16 mouse cellular contexts compared by ENCODE assay signal in the genomic region with DNA sequence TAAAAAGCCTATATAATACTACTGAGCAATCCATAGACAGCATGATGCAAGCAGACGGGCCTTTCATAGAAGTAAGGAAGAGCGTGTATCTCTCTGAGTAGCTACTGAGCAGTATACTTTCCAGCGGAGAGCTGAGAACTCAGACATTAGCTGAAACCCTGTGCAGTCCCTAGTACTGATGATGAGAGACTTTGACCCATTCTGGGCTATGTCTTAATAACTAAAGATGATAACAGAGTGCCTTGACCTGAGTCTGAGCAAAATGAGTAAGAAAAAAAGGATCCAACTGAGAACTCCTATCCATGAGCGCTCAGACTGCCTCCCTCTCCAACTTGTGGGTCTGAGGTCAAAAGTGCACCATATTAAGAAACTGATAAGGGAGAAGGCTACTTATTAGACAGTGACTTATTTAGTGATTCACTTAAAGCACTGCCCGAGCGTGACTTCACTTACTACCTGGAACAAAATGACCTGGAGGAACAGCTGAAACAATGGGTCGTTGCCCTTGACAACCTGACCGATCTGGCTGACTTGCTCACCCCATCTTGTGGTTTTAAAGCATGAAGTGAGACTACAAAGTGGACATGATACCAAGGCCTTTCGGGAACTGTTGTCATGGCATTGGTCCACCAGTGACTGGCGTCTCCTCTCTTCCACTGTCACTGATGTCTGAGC. TPM values are rescaled to one million over a fixed set of nuclear protein-coding genes. Genes with fewer than 3 reads are reported as not detected.
"Had no signal": no experiment of that assay in that cellular context is flagged by ENCODE, and none has a peak within 500 bp of the region (broad histone marks: within the 10 kb centered on the region; RNA-seq: fewer than 3 reads in every experiment).

No protein-coding gene starts in this region.

- H3K4me3 ChIP-seq: left cerebral cortex, adult 2 months; limb, embryonic 15.5 days; liver, embryonic 12.5 days; midbrain, embryonic 15.5 days; neural tube, embryonic 12.5 days had no signal

- H3K27me3 ChIP-seq: limb, embryonic 15.5 days; liver, embryonic 12.5 days; midbrain, embryonic 15.5 days; neural tube, embryonic 12.5 days had no signal

- H3K27ac ChIP-seq: left cerebral cortex, adult 2 months; limb, embryonic 15.5 days; liver, embryonic 12.5 days; midbrain, embryonic 15.5 days; neural tube, embryonic 12.5 days; stomach, postnatal 0 days had no signal

- ATAC-seq: liver, embryonic 12.5 days; midbrain, embryonic 15.5 days had no signal

- H3K36me3 ChIP-seq: limb, embryonic 15.5 days; liver, embryonic 12.5 days; midbrain, embryonic 15.5 days; neural tube, embryonic 12.5 days had no signal

- H3K9ac ChIP-seq: limb, embryonic 15.5 days; liver, embryonic 12.5 days; lung, embryonic 14.5 days; midbrain, embryonic 15.5 days; neural tube, embryonic 12.5 days had no signal

- H3K4me2 ChIP-seq: limb, embryonic 15.5 days; liver, embryonic 12.5 days; lung, embryonic 14.5 days; midbrain, embryonic 15.5 days; neural tube, embryonic 12.5 days had no signal

- H3K9me3 ChIP-seq: limb, embryonic 15.5 days; liver, embryonic 12.5 days; midbrain, embryonic 15.5 days; neural tube, embryonic 12.5 days had no signal

- DNase-seq: kidney, postnatal 25 days; retina, postnatal 1 day; right cerebral cortex, postnatal 4 days; spleen, adult 18-20 months; thymus, postnatal 4 days had no signal

- H3K4me1 ChIP-seq: limb, embryonic 15.5 days; liver, embryonic 12.5 days; midbrain, embryonic 15.5 days; neural tube, embryonic 12.5 days had no signal

RNA-seq across cellular contexts. Expression of gene Cfap161, which starts 32.9 kb away (rescaled TPM):
- total RNA-seq: megakaryocyte progenitor cell, adult 5-6 weeks; monocyte, adult 5-6 weeks; neutrophil, adult 5-6 weeks had no signal
- polyA plus RNA-seq: liver, embryonic 12.5 days; liver, embryonic 16.5 days; neural tube, embryonic 12.5 days had no signal
